ENCODE assay signal across 14 mouse cellular contexts in genomic region chr2:4723088-4723487, GRCm38 (mm10).
"Had no signal": no experiment of that assay in that cellular context is flagged by ENCODE, and none has a peak within 500 bp of the region (broad histone marks: within the 10 kb centered on the region; RNA-seq: fewer than 3 reads in every experiment).

No protein-coding gene starts in this region.

- H3K9ac ChIP-seq: limb, embryonic 12.5 days; limb, embryonic 15.5 days; liver, embryonic 13.5 days; lung, embryonic 14.5 days; stomach, embryonic 15.5 days had no signal

- ATAC-seq: lung, postnatal 0 days had no signal

- H3K4me1 ChIP-seq: limb, embryonic 12.5 days; limb, embryonic 15.5 days; stomach, embryonic 15.5 days had no signal

- H3K4me3 ChIP-seq: limb, embryonic 12.5 days; limb, embryonic 15.5 days; liver, embryonic 13.5 days; stomach, embryonic 15.5 days had no signal

- H3K36me3 ChIP-seq: limb, embryonic 12.5 days; limb, embryonic 15.5 days; liver, embryonic 13.5 days; stomach, embryonic 15.5 days had no signal

- H3K4me2 ChIP-seq: limb, embryonic 12.5 days; limb, embryonic 15.5 days; liver, embryonic 13.5 days; lung, embryonic 14.5 days; midbrain, embryonic 11.5 days; stomach, embryonic 15.5 days had no signal

- DNase-seq: left cerebral cortex, postnatal 4 days; liver, embryonic 13.5 days; lung, embryonic 14.5 days; midbrain, embryonic 14.5 days; right cerebral cortex, postnatal 4 days; spleen, adult 18-20 months; thymus, postnatal 25 days had no signal

- H3K9me3 ChIP-seq: limb, embryonic 12.5 days; limb, embryonic 15.5 days; liver, embryonic 13.5 days; stomach, embryonic 15.5 days had no signal

- H3K27ac ChIP-seq: kidney, postnatal 0 days; limb, embryonic 12.5 days; limb, embryonic 15.5 days; liver, embryonic 13.5 days; macrophage; stomach, embryonic 15.5 days had no signal

- H3K27me3 ChIP-seq: stomach, embryonic 15.5 days had no signal
